Mouse (Mus musculus) liver, adult 2 months (tissue): ENCODE results near the gene Hectd4.

Source experiments
- CTCF ChIP-seq: fragments of 200-500 bp; IDR thresholded peaks from 2 replicates; pipeline ENCODE4 v1.5.1; 2011; ENCODE audit warnings: low read depth, low read length, control low read depth
- POLR2A ChIP-seq: fragments of 200-500 bp; IDR thresholded peaks from 2 replicates; pipeline ENCODE4 v1.6.1; 2011; ENCODE audit warnings: low read length, control low read depth; ENCODE audit not compliant: insufficient read depth; ENCODE audit errors: extremely low read depth

- no peak for TF ChIP-seq CTCF
- no peak for TF ChIP-seq POLR2A
Observed at GRCm38 (mm10) chr5:121189182-121189581, 30.8 kb upstream of the Hectd4 start.
